Mouse (Mus musculus) midbrain, embryonic 11.5 days (tissue): ENCODE results near the gene Hpgd. TPM values are rescaled to one million over a fixed set of nuclear protein-coding genes. Genes with fewer than 3 reads are reported as not detected.
A peak's percentile ranks its signal among the peaks of the same experiment; 100 is the strongest.
"Not testable (repeated sequence)": the region's sequence is repeated elsewhere in the genome, so short reads cannot be mapped to it uniquely, and the experiment has no call there.

Source experiments
- ATAC-seq: fragments of 200-750 bp; cut with Nextera tagmentation; 2 replicates; pipeline ENCODE4 v1.8.0; 2017; ENCODE audit warnings: moderate TSS enrichment, moderate library complexity; ENCODE audit not compliant: low FRiP score
- DNase-seq: peaks from one replicate; pipeline ENCODE4 v3.0.0; 2015; ENCODE audit warnings: low spot score; ENCODE audit errors: missing footprints
- H3K27ac ChIP-seq: fragments of 300-500 bp; sonication (generic); 2 replicates; pipeline ENCODE4 v1.5.1; 2014; ENCODE audit warnings: low read depth, low read length
- H3K27me3 ChIP-seq: fragments of 300-500 bp; sonication (generic); 2 replicates; pipeline ENCODE4 v1.6.1; 2014; ENCODE audit warnings: mild to moderate bottlenecking, low read length, moderate library complexity, mixed read lengths; ENCODE audit not compliant: control insufficient read depth, insufficient read depth
- H3K36me3 ChIP-seq: fragments of 300-500 bp; sonication (generic); 2 replicates; pipeline ENCODE4 v1.6.1; 2014; ENCODE audit warnings: mild to moderate bottlenecking, low read length, moderate library complexity, mixed read lengths; ENCODE audit not compliant: control insufficient read depth, insufficient read depth
- H3K4me1 ChIP-seq: fragments of 300-500 bp; sonication (generic); 2 replicates; pipeline ENCODE4 v1.6.1; 2014; ENCODE audit warnings: low read length; ENCODE audit not compliant: control insufficient read depth, insufficient read depth
- H3K4me2 ChIP-seq: fragments of 300-500 bp; sonication (generic); 2 replicates; pipeline ENCODE4 v1.6.1; 2014; ENCODE audit warnings: mild to moderate bottlenecking, moderate library complexity
- H3K4me3 ChIP-seq: fragments of 300-500 bp; sonication (generic); 2 replicates; pipeline ENCODE4 v1.5.1; 2014; ENCODE audit warnings: low read depth, low read length
- H3K9ac ChIP-seq: fragments of 300-500 bp; sonication (generic); 2 replicates; pipeline ENCODE4 v1.6.1; 2014; ENCODE audit warnings: low read length
- H3K9me3 ChIP-seq: fragments of 300-500 bp; sonication (generic); 2 replicates; pipeline ENCODE4 v1.6.1; 2016; ENCODE audit warnings: low read length; ENCODE audit not compliant: control insufficient read depth
- WGBS: fragments of 180-500 bp; shearing (Covaris S2); extraction: QIAGEN DNeasy Blood & Tissue Kit; methylation state at CpG from one replicate; pipeline ENCODE4 v1.1.7; 2014; 5-methylcytosine and 5-hydroxymethylcytosine counted together
- polyA plus RNA-seq: library from polyadenylated mRNA; unstranded; fragments of >200 nt; fragmentation: Nextera tagmentation; extraction: Ambion mirVana; gene quantifications from 2 replicates; pipeline ENCODE4 v1.2.1, GENCODE M21; 2014

The Hpgd gene
- polyA plus RNA-seq: 12.7 and 13.9 TPM in 2 replicates

- H3K9ac ChIP-seq: peak within 1 kb of the TSS; percentile 59
- peak within 1 kb of the TSS; percentile 83 for H3K4me2 ChIP-seq
- peaks cover 4% of the 10 kb centered on the region; the same call in 1 of the 2 replicates for H3K27me3 ChIP-seq
- no peak within 1 kb of the TSS for H3K27ac ChIP-seq
- ATAC-seq (peak; percentile 87), DNase-seq (peak; percentile 96)
- no peaks in the 10 kb centered on the region for H3K36me3 ChIP-seq
- H3K4me3 ChIP-seq: peak within 1 kb of the TSS; percentile 44
- H3K9me3 ChIP-seq: no peaks in the 10 kb centered on the region
- H3K4me1 ChIP-seq: peaks cover 13% of the 10 kb centered on the region
- WGBS: under 1% methylated on average over 33 of the region's 33 CpGs
These were observed at the start of gene Hpgd for GRCm38 (mm10) chr8:56294373-56294877. Gene Hpgd, plus strand, starts transcription at chr8:56294585.

- 67% methylated on average over 3 of the region's 3 CpGs for WGBS
- not testable (repeated sequence) for H3K27me3 ChIP-seq, H3K4me2 ChIP-seq, H3K36me3 ChIP-seq, H3K4me3 ChIP-seq, H3K9me3 ChIP-seq, ATAC-seq, H3K4me1 ChIP-seq, H3K27ac ChIP-seq, H3K9ac ChIP-seq, DNase-seq
These were observed 42.7 kb upstream of the Hpgd start for GRCm38 (mm10) chr8:56251728-56252127.

GRCm38 (mm10) chr8:56252314-56252713 lies 42.1 kb upstream of the Hpgd start:
- Histone ChIP-seq H3K9me3 (no peaks in the 10 kb centered on the region), H3K27me3 (no peaks in the 10 kb centered on the region), H3K4me1 (no peaks in the 10 kb centered on the region), H3K36me3 (no peaks in the 10 kb centered on the region), H3K4me3 (no peak overlapping the region), H3K9ac (no peak overlapping the region), H3K4me2 (no peak overlapping the region), H3K27ac (no peak overlapping the region)
- WGBS: 32% methylated on average over 1 of the region's 1 CpGs
- ATAC-seq: no peak
- DNase-seq: no peak

- 83% methylated on average over 1 of the region's 1 CpGs for WGBS
- H3K4me3 ChIP-seq: no peak overlapping the region
- ATAC-seq: peak; percentile 44; the same call in 1 of the 2 replicates
These were observed 33.2 kb upstream of the Hpgd start for GRCm38 (mm10) chr8:56261190-56261589.

GRCm38 (mm10) chr8:56269687-56270663 lies 24.4 kb upstream of the Hpgd start:
- Histone ChIP-seq H3K4me3 (no peak overlapping the region), H3K27me3 (no peaks in the 10 kb centered on the region), H3K27ac (no peak overlapping the region), H3K4me1 (no peaks in the 10 kb centered on the region), H3K9me3 (no peaks in the 10 kb centered on the region), H3K36me3 (no peaks in the 10 kb centered on the region), H3K4me2 (no peak overlapping the region), H3K9ac (no peak overlapping the region)
- ATAC-seq (no peak), DNase-seq (peak; percentile 79)
- 83% methylated on average over 10 of the region's 10 CpGs for WGBS

More at GRCm38 (mm10) chr8:56261190-56261589, 33.2 kb upstream of the Hpgd start:
- Histone ChIP-seq H3K27ac (no peak overlapping the region), H3K9me3 (no peaks in the 10 kb centered on the region), H3K9ac (no peak overlapping the region), H3K27me3 (no peaks in the 10 kb centered on the region), H3K4me1 (no peaks in the 10 kb centered on the region), H3K36me3 (no peaks in the 10 kb centered on the region), H3K4me2 (no peak overlapping the region)
- DNase-seq: peak; percentile 67

GRCm38 (mm10) chr8:56272934-56273333 lies 21.5 kb upstream of the Hpgd start:
- no peak overlapping the region for H3K9ac ChIP-seq
- WGBS: 87% methylated on average over 1 of the region's 1 CpGs
- no peaks in the 10 kb centered on the region for H3K9me3 ChIP-seq
- ATAC-seq (no peak), DNase-seq (peak; percentile 35)
- H3K4me3 ChIP-seq: no peak overlapping the region
- no peaks in the 10 kb centered on the region for H3K36me3 ChIP-seq
- H3K27ac ChIP-seq: no peak overlapping the region
- H3K27me3 ChIP-seq: no peaks in the 10 kb centered on the region
- no peak overlapping the region for H3K4me2 ChIP-seq
- H3K4me1 ChIP-seq: no peaks in the 10 kb centered on the region

GRCm38 (mm10) chr8:56275316-56275715 lies 19.1 kb upstream of the Hpgd start:
- Histone ChIP-seq H3K9me3 (no peaks in the 10 kb centered on the region), H3K4me3 (no peak overlapping the region)

GRCm38 (mm10) chr8:56277810-56278528 lies 16.4 kb upstream of the Hpgd start:
- H3K9me3 ChIP-seq: no peaks in the 10 kb centered on the region
- no peak overlapping the region for H3K9ac ChIP-seq
- no peak overlapping the region for H3K4me3 ChIP-seq
- DNase-seq: peak; percentile 21
- no peak overlapping the region for H3K4me2 ChIP-seq
- no peaks in the 10 kb centered on the region for H3K36me3 ChIP-seq
- ATAC-seq: 0 out of 2 replicates have a peak, but pooled peaks have one; percentile 24
- H3K27ac ChIP-seq: no peak overlapping the region
- H3K4me1 ChIP-seq: no peaks in the 10 kb centered on the region
- no peaks in the 10 kb centered on the region for H3K27me3 ChIP-seq
- WGBS: 90% methylated on average over 7 of the region's 9 CpGs

More at GRCm38 (mm10) chr8:56275316-56275715, 19.1 kb upstream of the Hpgd start:
- H3K4me1 ChIP-seq: no peaks in the 10 kb centered on the region
- no peak overlapping the region for H3K4me2 ChIP-seq
- H3K36me3 ChIP-seq: no peaks in the 10 kb centered on the region
- no peak overlapping the region for H3K9ac ChIP-seq
- H3K27me3 ChIP-seq: no peaks in the 10 kb centered on the region
- ATAC-seq: no peak
- no peak overlapping the region for H3K27ac ChIP-seq
- DNase-seq: peak; percentile 53
